In the genomic region with DNA sequence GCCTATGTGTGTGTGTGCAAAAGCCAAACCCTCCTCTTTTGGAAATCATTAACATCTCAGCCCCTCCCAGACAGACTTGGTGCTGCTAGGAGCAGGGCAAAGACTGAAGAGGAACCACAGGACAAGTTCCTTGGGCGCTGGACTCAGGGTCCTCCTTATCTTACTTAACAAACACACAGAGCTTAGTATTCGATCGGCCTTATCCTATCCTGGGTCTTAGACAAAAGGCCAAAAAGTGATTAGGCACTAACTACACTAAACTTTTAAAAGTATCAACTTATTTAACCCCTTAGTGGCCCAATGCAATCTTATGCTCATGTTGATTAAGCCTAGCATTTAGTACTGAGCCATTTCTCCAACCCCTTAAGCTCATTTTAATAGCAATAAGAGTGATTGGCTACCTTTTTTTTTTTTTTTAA, we compare ENCODE assay signal across 7 mouse cellular contexts. TPM values are rescaled to one million over a fixed set of nuclear protein-coding genes. Genes with fewer than 3 reads are reported as not detected.
DNase-seq lines count a peak whose midpoint lies in the region; ATAC-seq and TF ChIP-seq lines count a peak whose summit lies in the region.

No protein-coding gene starts in this region.

- no peaks in the 10 kb centered on the region for H3K36me3 ChIP-seq in ES-Bruce4 (ENCODE audit: control insufficient read depth, insufficient read depth, low read length, poor library complexity, severe bottlenecking)
- no peaks in the 10 kb centered on the region for H3K36me3 ChIP-seq in heart, embryonic 13.5 days
- H3K36me3 ChIP-seq in limb, embryonic 13.5 days: peaks cover 6% of the 10 kb centered on the region; the same call in 1 of the 2 replicates

- peak overlapping the region; percentile 38; the same call in 1 of the 2 replicates for H3K4me3 ChIP-seq in ES-Bruce4 (ENCODE audit: low read depth, low read length)
- peak overlapping the region; percentile 84 for H3K4me3 ChIP-seq in heart, embryonic 13.5 days
- H3K4me3 ChIP-seq in limb, embryonic 13.5 days: peak overlapping the region; percentile 95; the same call in 1 of the 2 replicates

- intact Hi-C loops in left cerebral cortex, postnatal 25 days (cut with DNase I): loop anchor here (2.0 kb wide), 2 partner anchors 33 to 43 kb away; no protein-coding TSS in a partner anchor

- no peak for TF ChIP-seq EP300 in ES-Bruce4 (IDR thresholded peaks at IDR 0.05; ENCODE audit: insufficient read depth, low read depth, low read length)

- no peak for ATAC-seq in heart, embryonic 13.5 days (ENCODE audit: extremely low read depth, insufficient number of reproducible peaks, low FRiP score, low TSS enrichment)
- 0 out of 2 replicates have a peak, but pooled peaks have one; percentile 1 for ATAC-seq in limb, embryonic 13.5 days (ENCODE audit: low FRiP score, low read depth)

- TF ChIP-seq POLR2A in ES-Bruce4 (IDR thresholded peaks at IDR 0.05; ENCODE audit: insufficient read depth, low read length): no peak

- no peaks in the 10 kb centered on the region for H3K27me3 ChIP-seq in ES-Bruce4 (ENCODE audit: control insufficient read depth, insufficient read depth, low read length, poor library complexity, severe bottlenecking)
- H3K27me3 ChIP-seq in heart, embryonic 13.5 days (replicated peaks): no peaks in the 10 kb centered on the region
- H3K27me3 ChIP-seq in limb, embryonic 13.5 days: no peaks in the 10 kb centered on the region

- H3K4me1 ChIP-seq in ES-Bruce4 (ENCODE audit: control insufficient read depth, insufficient read depth, low read length): peaks cover 7% of the 10 kb centered on the region
- peaks cover 68% of the 10 kb centered on the region for H3K4me1 ChIP-seq in heart, embryonic 13.5 days
- peaks cover 60% of the 10 kb centered on the region for H3K4me1 ChIP-seq in limb, embryonic 13.5 days

- H3K9me3 ChIP-seq in ES-Bruce4 (replicated peaks; ENCODE audit: control insufficient read depth, insufficient read depth, low read length, poor library complexity, severe bottlenecking): no peaks in the 10 kb centered on the region
- H3K9me3 ChIP-seq in heart, embryonic 13.5 days: no peaks in the 10 kb centered on the region
- no peaks in the 10 kb centered on the region for H3K9me3 ChIP-seq in limb, embryonic 13.5 days

- H3K27ac ChIP-seq in ES-Bruce4 (ENCODE audit: insufficient read depth, low read length): 0 out of 2 replicates have a peak overlapping the region, but pooled peaks have one; percentile 1
- peak overlapping the region; percentile 95 for H3K27ac ChIP-seq in heart, embryonic 13.5 days (replicated peaks)
- peak overlapping the region; percentile 98 for H3K27ac ChIP-seq in limb, embryonic 13.5 days

- WGBS in heart, embryonic 13.5 days: 18% methylated on average over 3 of the region's 3 CpGs
- 12% methylated on average over 3 of the region's 3 CpGs for WGBS in limb, embryonic 13.5 days

- no peak overlapping the region for H3K9ac ChIP-seq in ES-Bruce4 (ENCODE audit: low read depth, poor library complexity, severe bottlenecking)
- peak overlapping the region; percentile 96; the same call in 1 of the 2 replicates for H3K9ac ChIP-seq in heart, embryonic 13.5 days
- H3K9ac ChIP-seq in limb, embryonic 13.5 days: peak overlapping the region; percentile 31; the same call in 1 of the 2 replicates

- H3K4me2 ChIP-seq in heart, embryonic 13.5 days: peak overlapping the region; percentile 88
- H3K4me2 ChIP-seq in limb, embryonic 13.5 days (replicated peaks): peak overlapping the region; percentile 94

- TF ChIP-seq CTCF in ES-Bruce4 (IDR thresholded peaks at IDR 0.05; ENCODE audit: low read depth, low read length): no peak

- peak; percentile 54 for DNase-seq in Muller cell, postnatal 12 days (ENCODE audit: inconsistent ontology term)
- DNase-seq in neural tube, embryonic 10.5 days (ENCODE audit: extremely low spot score, low spot score): peak; percentile 31
- no peak for DNase-seq in layer of hippocampus, adult 18-20 months (ENCODE audit: low spot score in 2 of 2)
- DNase-seq in left cerebral cortex, postnatal 25 days (ENCODE audit: low spot score in 2 of 2): no peak

RNA-seq across cellular contexts. Expression of a gene that starts 3.8 kb away (rescaled TPM):
- polyA plus RNA-seq in ES-Bruce4 (2011; ENCODE audit: insufficient read depth, insufficient read length, low read depth, missing spikeins): 19.0 and 20.5 TPM in 2 replicates
- 56.7 and 58.8 TPM in 2 replicates for polyA plus RNA-seq in heart, embryonic 13.5 days (2015; fragmentation: Nextera tagmentation; extraction: Ambion mirVana)
- 232 and 236 TPM in 2 replicates for polyA plus RNA-seq in limb, embryonic 13.5 days (2015; fragmentation: Nextera tagmentation; extraction: Ambion mirVana)
- 10 to 100 TPM; 19.5 to 22.3 TPM for total RNA-seq in layer of hippocampus, adult 18-20 months (2021)
- 10 to 100 TPM; 19.9 to 30.4 TPM for total RNA-seq in left cerebral cortex, postnatal 25 days (2021)

RNA-seq across cellular contexts. Expression of a gene that starts 14.1 kb away (rescaled TPM):
- 0.94 and 1.1 TPM in 2 replicates for polyA plus RNA-seq in ES-Bruce4 (2011; ENCODE audit: insufficient read depth, insufficient read length, low read depth, missing spikeins)
- polyA plus RNA-seq in heart, embryonic 13.5 days (2015; fragmentation: Nextera tagmentation; extraction: Ambion mirVana): 11.8 and 13.4 TPM in 2 replicates
- polyA plus RNA-seq in limb, embryonic 13.5 days (2015; fragmentation: Nextera tagmentation; extraction: Ambion mirVana): 32.0 and 34.4 TPM in 2 replicates
- total RNA-seq in layer of hippocampus, adult 18-20 months (2021): 1 to 10 TPM; 1.1 to 2.3 TPM
- total RNA-seq in left cerebral cortex, postnatal 25 days (2021): 1 to 10 TPM; 1.8 to 2.6 TPM

RNA-seq across cellular contexts. Expression of a gene that starts 53.0 kb away (rescaled TPM):
- 31.2 and 31.5 TPM in 2 replicates for polyA plus RNA-seq in ES-Bruce4 (2011; ENCODE audit: insufficient read depth, insufficient read length, low read depth, missing spikeins)
- 23.0 and 25.3 TPM in 2 replicates for polyA plus RNA-seq in heart, embryonic 13.5 days (2015; fragmentation: Nextera tagmentation; extraction: Ambion mirVana)
- polyA plus RNA-seq in limb, embryonic 13.5 days (2015; fragmentation: Nextera tagmentation; extraction: Ambion mirVana): 29.2 and 30.0 TPM in 2 replicates
- 10 to 100 TPM; 18.3 to 19.2 TPM for total RNA-seq in layer of hippocampus, adult 18-20 months (2021)
- total RNA-seq in left cerebral cortex, postnatal 25 days (2021): 10 to 100 TPM; 21.3 to 24.5 TPM

Comparison
In these comparisons a context has a peak if more than half of its experiments do, and no peak if none do; other contexts are left out.
1. H3K27ac ChIP-seq: peak in every context shown above with its lines; median percentile 98 in limb, embryonic 13.5 days; 95 in heart, embryonic 13.5 days; 1 in ES-Bruce4.
2. H3K4me3 ChIP-seq: peak in every context shown above with its lines; median percentile 95 in limb, embryonic 13.5 days; 84 in heart, embryonic 13.5 days; 38 in ES-Bruce4.
3. DNase-seq: peak in Muller cell, postnatal 12 days (single experiment) and neural tube, embryonic 10.5 days (single experiment); none in layer of hippocampus, adult 18-20 months (0 of 2) and left cerebral cortex, postnatal 25 days (0 of 2).